Mouse (Mus musculus) cerebellum, adult 2 months (tissue): ENCODE data around the gene Samm50. TPM values are rescaled to one million over a fixed set of nuclear protein-coding genes. Genes with fewer than 3 reads are reported as not detected.

Experiments used
- DNase-seq, 2 experiments: peaks; one replicate each; pipeline ENCODE4 v3.0.0; 2021
- H3K27ac ChIP-seq: fragments of 200-500 bp; 2 replicates; pipeline ENCODE4 v1.5.1; 2012; ENCODE audit warnings: low read length, control low read depth, inconsistent platforms; ENCODE audit not compliant: insufficient read depth
- H3K27me3 ChIP-seq: fragments of 200-500 bp; 2 replicates; pipeline ENCODE4 v1.6.1; 2012; ENCODE audit warnings: inconsistent platforms, mild to moderate bottlenecking, low read length, moderate library complexity; ENCODE audit not compliant: control insufficient read depth, insufficient read depth
- H3K4me1 ChIP-seq: fragments of 200-500 bp; 2 replicates; pipeline ENCODE4 v1.6.1; 2011; ENCODE audit warnings: low read length; ENCODE audit not compliant: control insufficient read depth, insufficient read depth
- H3K4me3 ChIP-seq: fragments of 200-500 bp; replicated peaks from 2 replicates; pipeline ENCODE3; 2011; ENCODE audit warnings: mild to moderate bottlenecking, low read depth, low read length, control low read depth; ENCODE audit not compliant: insufficient read depth
- CTCF ChIP-seq: fragments of 200-500 bp; IDR thresholded peaks from 2 replicates; pipeline ENCODE4 v1.5.1; 2011; ENCODE audit warnings: low read depth, mild to moderate bottlenecking, control low read depth, low read length, moderate library complexity, borderline replicate concordance; ENCODE audit not compliant: insufficient read depth
- POLR2A ChIP-seq: fragments of 200-500 bp; IDR thresholded peaks from 2 replicates; pipeline ENCODE4 v1.6.1; 2011; ENCODE audit warnings: low read length, control low read depth, borderline replicate concordance; ENCODE audit not compliant: insufficient read depth
- WGBS: fragments of 180-500 bp; shearing (Covaris S2); methylation state at CpG from one replicate; pipeline ENCODE4 v1.1.7; 2018; 5-methylcytosine and 5-hydroxymethylcytosine counted together
- polyA plus RNA-seq: library from polyadenylated mRNA; depleted of rRNA; stranded (reverse); fragments of >200 nt; gene quantifications from 2 replicates; pipeline ENCODE4 v1.2.3, GENCODE M21; 2012

Gene Samm50
- polyA plus RNA-seq, 1 experiment, result 56.4 TPM

GRCm38 (mm10) chr15:84218783-84219271, 26.8 kb downstream of the Samm50 start:
- H3K27me3 ChIP-seq, result no peaks in the 10 kb centered on the region
- peaks cover 5% of the 10 kb centered on the region; the same call in 1 of the 2 replicates for H3K4me1 ChIP-seq
- no peak for TF ChIP-seq CTCF
- no peak for DNase-seq
- no peak overlapping the region for H3K4me3 ChIP-seq
- 61% methylated on average over 9 of the region's 9 CpGs for WGBS
- H3K27ac ChIP-seq, result no peak overlapping the region

DNA sequence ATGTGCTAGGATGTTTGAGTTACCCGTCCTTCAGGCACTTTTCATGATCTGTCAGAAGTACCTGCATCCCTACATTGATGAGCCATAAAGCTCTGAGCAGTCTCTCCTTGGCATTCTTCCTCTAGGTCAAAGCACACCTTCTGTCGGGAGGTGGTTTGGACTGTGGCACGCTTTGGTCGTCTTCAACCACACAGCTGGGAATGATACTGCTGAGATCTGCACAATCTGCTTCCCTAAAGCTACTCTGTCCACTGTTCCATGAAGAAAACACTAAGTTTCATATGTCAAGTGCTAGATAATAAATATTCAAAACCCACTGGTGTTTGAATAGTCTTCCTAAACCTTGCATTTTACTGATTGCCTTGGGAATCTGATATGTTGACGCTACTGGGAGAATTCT, 29.5 kb downstream of the Samm50 start:
- 57% methylated on average over 5 of the region's 5 CpGs for WGBS
- Histone ChIP-seq H3K27me3 (no peaks in the 10 kb centered on the region), H3K4me1 (peaks cover 4% of the 10 kb centered on the region; the same call in 1 of the 2 replicates), H3K4me3 (no peak overlapping the region), H3K27ac (no peak overlapping the region)
- no peak for TF ChIP-seq POLR2A
- TF ChIP-seq CTCF, result no peak
- DNase-seq, result no peak

- no peak for DNase-seq
- H3K4me3 ChIP-seq, result no peak overlapping the region
- no peaks in the 10 kb centered on the region for H3K4me1 ChIP-seq
- H3K27ac ChIP-seq, result no peak overlapping the region
- 50% methylated on average over 6 of the region's 6 CpGs for WGBS
- no peak for TF ChIP-seq POLR2A
- TF ChIP-seq CTCF, result no peak
- H3K27me3 ChIP-seq, result no peaks in the 10 kb centered on the region; the same call in 1 of the 2 replicates
These were observed 31.4 kb downstream of the Samm50 start for GRCm38 (mm10) chr15:84223423-84223822.

DNA sequence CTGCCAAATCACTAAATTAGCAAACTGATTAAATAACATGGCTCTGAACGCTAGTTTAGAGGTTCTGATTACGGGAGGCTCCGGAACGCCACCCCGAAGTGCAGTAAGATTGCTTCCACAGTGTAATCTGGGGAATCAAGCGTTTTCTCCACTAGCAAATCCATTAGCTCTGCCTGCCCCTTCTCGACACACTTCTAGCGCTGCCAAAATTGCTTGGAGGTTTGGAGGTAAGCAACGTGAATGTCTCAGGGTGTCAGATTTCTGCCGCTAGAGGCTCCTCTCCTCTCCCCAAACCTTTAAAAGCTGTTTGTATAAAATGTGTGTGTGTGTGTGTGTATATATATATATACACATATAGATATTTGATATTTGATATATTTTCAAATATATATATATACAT, 32.7 kb downstream of the Samm50 start:
- Histone ChIP-seq H3K4me3 (no peak overlapping the region), H3K4me1 (no peaks in the 10 kb centered on the region), H3K27ac (no peak overlapping the region), H3K27me3 (no peaks in the 10 kb centered on the region; the same call in 1 of the 2 replicates)
- WGBS, result 53% methylated on average over 10 of the region's 10 CpGs
- TF ChIP-seq POLR2A, result no peak
- no peak for TF ChIP-seq CTCF
- no peak for DNase-seq

DNA sequence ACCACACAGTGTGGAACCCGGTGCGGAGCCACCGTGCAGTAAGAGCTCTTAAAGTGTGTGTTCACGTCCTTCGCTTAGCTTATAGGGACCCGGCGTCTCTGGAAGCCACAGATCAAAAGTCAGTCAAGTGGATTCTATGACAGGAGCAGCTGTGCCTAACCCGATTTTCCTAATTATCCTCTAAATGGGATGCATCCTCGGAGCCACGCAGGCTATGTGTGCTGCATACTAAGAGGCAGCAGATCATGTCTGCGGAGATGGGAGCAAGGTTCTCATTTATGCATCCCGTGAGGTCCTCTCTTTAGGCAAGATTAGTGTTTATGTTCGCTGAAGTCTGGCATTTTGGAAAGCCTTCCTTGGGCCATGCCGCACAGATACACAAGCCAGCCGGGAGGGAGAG, 34.9 kb downstream of the Samm50 start:
- H3K4me1 ChIP-seq, result peaks cover 4% of the 10 kb centered on the region; the same call in 1 of the 2 replicates
- no peak overlapping the region for H3K4me3 ChIP-seq
- TF ChIP-seq CTCF (no peak), POLR2A (no peak)
- 72% methylated on average over 15 of the region's 15 CpGs for WGBS
- H3K27ac ChIP-seq, result no peak overlapping the region
- H3K27me3 ChIP-seq, result no peaks in the 10 kb centered on the region; the same call in 1 of the 2 replicates
- no peak for DNase-seq

DNA sequence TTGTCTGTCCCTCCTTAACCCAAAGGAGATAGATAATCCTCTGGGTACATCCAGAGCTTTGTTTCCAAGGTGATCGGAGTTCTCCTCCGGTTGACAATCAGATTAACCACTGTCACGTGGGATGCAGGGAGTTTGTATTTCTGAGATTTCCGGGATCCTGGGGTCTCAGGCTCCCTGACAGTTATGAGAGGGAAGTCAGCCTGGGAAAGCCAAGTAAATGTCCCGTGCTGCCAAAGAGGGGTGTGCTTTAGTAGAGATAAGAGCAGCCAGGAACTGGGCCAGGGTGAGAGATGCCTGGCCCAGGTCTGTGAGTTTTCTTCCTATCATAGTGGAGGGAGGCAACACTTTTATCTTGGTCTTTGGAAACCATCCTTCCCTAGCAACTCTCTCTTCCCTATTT, 38.6 kb downstream of the Samm50 start:
- Histone ChIP-seq H3K4me1 (peaks cover 4% of the 10 kb centered on the region; the same call in 1 of the 2 replicates), H3K27me3 (no peaks in the 10 kb centered on the region; the same call in 1 of the 2 replicates), H3K27ac (no peak overlapping the region), H3K4me3 (no peak overlapping the region)
- WGBS, result 57% methylated on average over 5 of the region's 5 CpGs
- DNase-seq, result no peak
- no peak for TF ChIP-seq CTCF
- no peak for TF ChIP-seq POLR2A

DNA sequence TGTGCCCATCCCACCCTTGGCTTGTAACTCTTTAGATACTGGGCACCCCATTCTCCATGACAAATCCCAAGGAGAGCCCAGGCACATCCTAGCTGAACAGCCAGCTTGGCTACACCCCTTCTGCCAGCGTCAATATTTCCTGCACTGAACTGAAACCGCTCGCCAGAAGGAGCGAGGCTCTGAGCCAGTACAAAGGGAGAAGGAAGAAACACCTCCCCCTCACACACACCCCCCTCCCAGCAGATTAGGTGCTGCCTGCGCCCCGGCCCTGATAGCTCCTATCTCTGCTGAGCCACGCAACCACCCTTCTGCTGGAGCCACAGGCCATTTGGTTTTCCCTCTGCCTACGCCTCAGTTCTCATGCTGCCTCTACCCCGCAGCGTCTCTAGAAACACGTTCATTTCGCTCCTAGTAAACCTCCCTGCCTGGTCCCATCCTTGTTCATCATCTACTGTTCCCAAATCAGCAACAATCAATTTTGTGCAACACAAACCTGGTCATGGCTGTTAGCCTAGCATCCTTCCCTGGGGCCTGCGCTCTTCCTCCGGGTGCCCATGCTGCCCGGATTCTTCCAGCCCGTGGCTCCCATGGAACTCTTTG, 39.2 kb downstream of the Samm50 start:
- no peaks in the 10 kb centered on the region; the same call in 1 of the 2 replicates for H3K27me3 ChIP-seq
- 2% methylated on average over 16 of the region's 16 CpGs for WGBS
- DNase-seq, result peak; percentile 56 to 69

DNA sequence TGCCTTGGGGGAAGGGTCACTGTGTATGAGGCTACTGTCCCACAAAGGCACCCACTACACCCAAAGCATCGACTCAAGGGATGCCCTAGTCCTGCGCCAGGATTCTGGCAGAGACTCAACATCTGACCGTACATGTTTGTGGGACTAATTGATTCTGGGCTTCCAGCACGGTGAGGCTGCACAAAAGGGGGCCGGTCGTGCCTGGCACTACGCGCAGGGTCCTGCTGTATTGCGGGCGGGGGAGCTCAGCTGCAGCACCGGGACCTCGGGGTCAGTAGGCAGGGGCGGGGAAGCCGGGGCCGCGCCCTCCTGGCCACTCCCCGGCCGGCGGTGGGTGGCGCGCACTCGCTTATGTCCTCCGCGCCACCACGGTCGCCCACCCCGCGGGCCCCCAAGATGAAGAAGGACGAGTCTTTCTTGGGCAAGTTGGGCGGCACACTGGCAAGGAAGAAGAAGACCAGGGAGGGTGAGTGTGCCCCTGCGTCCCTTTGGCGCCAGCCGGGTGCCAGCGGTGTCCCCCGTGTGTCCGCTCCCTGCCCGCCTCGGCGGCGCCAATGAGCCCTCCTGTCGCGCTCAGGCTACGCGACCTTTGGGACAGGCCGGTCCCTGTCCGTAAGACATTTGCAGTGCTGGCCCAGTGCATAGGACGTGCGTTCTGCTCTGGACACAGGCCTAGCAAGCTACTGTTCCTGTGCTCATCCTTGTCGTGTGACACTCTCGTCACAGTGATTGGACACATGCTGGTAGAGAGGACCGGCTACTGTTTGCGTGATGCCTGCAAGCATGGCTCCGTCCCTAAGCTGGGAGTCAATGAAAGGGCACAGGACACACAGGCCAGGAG, 39.9 kb downstream of the Samm50 start, which contains the start of gene Parvb:
Gene Parvb (plus strand): TSS at position 323 of the 841 bp plus-strand sequence.
- H3K4me1 ChIP-seq, result peaks cover 4% of the 10 kb centered on the region; the same call in 1 of the 2 replicates
- TF ChIP-seq CTCF, result no peak
- TF ChIP-seq POLR2A, result peak; percentile 53; the same call in 1 of the 2 replicates
- no peaks in the 10 kb centered on the region; the same call in 1 of the 2 replicates for H3K27me3 ChIP-seq
- WGBS, result under 1% methylated on average over 53 of the region's 53 CpGs
- peak within 1 kb of the TSS; percentile 18 for H3K27ac ChIP-seq
- H3K4me3 ChIP-seq, result peak within 1 kb of the TSS; percentile 56
- peak; percentile 68 to 74 for DNase-seq

More for the DNA sequence above, 39.2 kb downstream of the Samm50 start:
- H3K4me1 ChIP-seq, result peaks cover 4% of the 10 kb centered on the region; the same call in 1 of the 2 replicates
- peak overlapping the region; percentile 18 for H3K27ac ChIP-seq
- no peak for TF ChIP-seq CTCF
- 0 out of 2 replicates have a peak, but pooled peaks have one; percentile 22 for TF ChIP-seq POLR2A
- peak overlapping the region; percentile 56 for H3K4me3 ChIP-seq
